Mouse (Mus musculus) olfactory bulb, adult 2 months (tissue): ENCODE results near the gene Wdfy2.

Experiments
- CTCF ChIP-seq: fragments of 200-500 bp; IDR thresholded peaks from 2 replicates; pipeline ENCODE4 v1.5.1; 2012; ENCODE audit warnings: low read depth, mild to moderate bottlenecking, low read length, moderate library complexity; ENCODE audit not compliant: insufficient read depth
- POLR2A ChIP-seq: fragments of 200-500 bp; IDR thresholded peaks from 2 replicates; pipeline ENCODE4 v1.6.1; 2012; ENCODE audit warnings: mild to moderate bottlenecking, low read depth, low read length, moderate library complexity; ENCODE audit not compliant: insufficient read depth

GRCm38 (mm10) chr14:62940383-62941074 lies 103.1 kb downstream of the Wdfy2 start:
- no peak for TF ChIP-seq POLR2A
- no peak for TF ChIP-seq CTCF
